Mouse (Mus musculus) bone marrow macrophage, adult 2 months (primary cell): ENCODE results near the gene Cirbp.

ENCODE experiments used
- CTCF ChIP-seq: IDR thresholded peaks from 2 replicates; pipeline ENCODE4 v1.5.1; 2012; ENCODE audit warnings: low read depth, mild to moderate bottlenecking, low read length, moderate library complexity
- POLR2A ChIP-seq: IDR thresholded peaks from 2 replicates; pipeline ENCODE4 v1.6.1; 2012; ENCODE audit warnings: mild to moderate bottlenecking, low read depth, low read length, borderline replicate concordance

GRCm38 (mm10) chr10:80136952-80137625, 28.7 kb upstream of the Cirbp start:
- no peak for TF ChIP-seq CTCF
- TF ChIP-seq POLR2A, result no peak
